Mouse (Mus musculus) lung, postnatal 25 days (tissue): ENCODE results near the gene Rae1.

ENCODE experiments used
- DNase-seq: peaks from one replicate; pipeline ENCODE4 v3.0.0; 2022; ENCODE audit warnings: low spot score

The Rae1 gene

DNA sequence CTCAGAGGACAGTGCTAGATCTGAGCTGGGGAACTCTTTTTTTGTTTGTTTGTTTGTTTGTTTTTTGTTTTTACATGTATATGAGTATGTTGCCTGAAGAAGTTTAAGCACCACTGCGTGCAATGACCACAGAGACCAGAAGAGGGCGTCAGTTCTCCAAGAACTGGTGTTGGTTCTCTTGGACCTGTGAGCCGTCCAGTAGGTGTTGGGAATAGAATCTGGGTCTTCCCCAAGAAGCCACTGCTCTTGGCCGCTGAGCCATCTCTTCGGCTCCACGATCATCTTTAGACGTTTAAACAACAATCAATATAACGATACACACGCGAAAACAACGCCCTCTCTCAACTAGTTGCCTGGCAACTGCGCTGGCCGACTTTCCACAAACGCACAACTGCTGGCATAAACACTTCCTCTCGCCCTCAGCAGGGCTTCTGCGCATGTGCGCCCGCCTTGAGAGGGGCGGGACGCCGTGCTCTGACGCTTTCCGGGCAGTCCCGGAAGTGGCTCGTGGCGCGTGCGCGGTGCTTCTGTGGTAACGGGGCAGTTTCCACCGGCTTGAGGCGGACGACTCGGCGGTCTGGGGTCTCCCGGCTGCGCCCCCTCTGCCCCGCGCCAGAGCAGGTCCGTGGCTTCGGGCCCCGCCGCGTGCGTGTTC is at the start of gene Rae1:
Gene Rae1, plus strand, starts transcription at position 488 of the 655 bp plus-strand sequence.
- peak; percentile 97 for DNase-seq

DNA sequence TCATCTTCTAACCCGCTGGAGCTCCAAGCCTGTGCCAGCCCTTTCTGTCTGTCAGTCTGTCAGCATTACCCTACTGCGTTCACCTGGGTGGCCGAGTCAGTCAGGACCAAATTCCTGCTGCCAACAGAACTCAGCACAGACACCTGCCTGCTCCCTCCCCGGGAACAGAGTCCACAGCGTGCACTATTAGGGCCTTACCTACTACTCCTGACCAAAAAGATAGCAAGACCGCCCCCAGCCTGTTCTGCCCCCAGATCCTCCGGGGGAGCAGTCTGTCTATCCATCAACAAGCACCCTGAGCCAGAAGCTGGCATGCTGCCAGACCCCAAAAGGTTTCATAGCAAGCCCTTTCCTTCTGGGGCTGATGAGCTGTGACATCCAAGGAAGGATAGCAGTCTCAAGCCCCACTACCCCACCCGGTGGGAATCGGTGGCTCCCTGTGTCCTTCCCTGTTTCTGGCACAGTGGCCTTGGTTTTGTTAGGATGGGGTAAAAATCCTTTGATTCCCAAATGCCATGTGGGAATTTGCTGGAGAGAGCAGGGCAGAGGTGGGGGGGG is 49.7 kb upstream of the Rae1 start:
- no peak for DNase-seq

DNA sequence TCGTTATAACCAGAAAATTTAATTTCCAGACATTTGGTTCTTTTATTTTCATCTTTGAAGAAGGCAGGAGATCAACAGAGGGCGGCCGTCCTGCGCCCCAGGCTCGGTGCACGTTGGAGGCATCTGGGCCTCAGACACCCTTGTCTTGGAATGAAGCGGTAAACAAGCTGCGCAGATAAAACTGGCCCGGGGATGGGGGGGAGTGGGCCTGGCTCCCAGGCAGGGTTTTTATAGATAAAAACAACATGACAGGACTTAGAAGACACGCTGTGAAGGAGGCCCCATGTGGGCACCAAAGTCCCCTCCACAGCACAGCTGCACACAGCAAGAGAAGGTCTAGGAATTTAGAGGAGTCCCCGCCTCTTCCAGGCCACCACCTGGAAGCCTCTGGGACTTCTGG is 49.2 kb upstream of the Rae1 start:
- DNase-seq = no peak

DNA sequence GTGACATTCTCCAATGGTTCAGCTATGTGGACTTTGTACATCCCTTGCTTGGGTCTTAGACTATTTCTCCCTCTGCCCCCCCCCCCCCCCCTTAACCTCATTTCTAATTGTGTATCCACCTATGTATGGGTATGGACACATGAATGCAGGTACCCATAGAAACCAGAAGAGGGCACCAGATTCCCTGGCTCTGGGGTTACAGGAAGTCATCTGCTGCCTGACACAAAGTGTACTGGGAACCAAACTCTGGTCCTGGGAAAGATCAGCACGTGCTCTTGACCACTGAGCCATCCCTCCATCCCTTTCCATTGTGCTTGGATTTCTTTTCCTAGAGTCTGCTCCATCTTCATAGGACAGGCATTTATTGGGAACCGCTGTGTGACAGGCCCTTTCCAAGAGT is 47.9 kb upstream of the Rae1 start:
- no peak for DNase-seq

DNA sequence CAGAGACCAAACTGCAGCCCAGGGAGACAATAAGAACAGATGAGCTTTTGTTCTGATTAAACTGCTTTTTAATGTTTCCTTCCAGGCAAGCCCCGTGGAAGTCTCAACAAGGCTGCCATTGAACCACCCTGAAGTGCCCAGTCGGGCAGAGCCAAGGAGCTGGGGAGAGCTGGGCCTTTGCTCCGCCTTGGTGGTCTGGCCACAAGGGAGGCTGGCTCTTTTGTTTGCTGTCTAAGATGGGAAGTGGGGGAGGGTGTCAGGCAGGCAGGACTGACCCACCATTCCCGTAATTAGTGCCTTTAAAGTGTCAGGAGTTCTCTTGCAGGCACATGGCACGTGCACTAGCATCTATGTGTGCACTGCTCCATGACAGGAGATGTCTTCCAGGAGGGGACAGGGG is 41.3 kb upstream of the Rae1 start:
- DNase-seq = no peak

DNA sequence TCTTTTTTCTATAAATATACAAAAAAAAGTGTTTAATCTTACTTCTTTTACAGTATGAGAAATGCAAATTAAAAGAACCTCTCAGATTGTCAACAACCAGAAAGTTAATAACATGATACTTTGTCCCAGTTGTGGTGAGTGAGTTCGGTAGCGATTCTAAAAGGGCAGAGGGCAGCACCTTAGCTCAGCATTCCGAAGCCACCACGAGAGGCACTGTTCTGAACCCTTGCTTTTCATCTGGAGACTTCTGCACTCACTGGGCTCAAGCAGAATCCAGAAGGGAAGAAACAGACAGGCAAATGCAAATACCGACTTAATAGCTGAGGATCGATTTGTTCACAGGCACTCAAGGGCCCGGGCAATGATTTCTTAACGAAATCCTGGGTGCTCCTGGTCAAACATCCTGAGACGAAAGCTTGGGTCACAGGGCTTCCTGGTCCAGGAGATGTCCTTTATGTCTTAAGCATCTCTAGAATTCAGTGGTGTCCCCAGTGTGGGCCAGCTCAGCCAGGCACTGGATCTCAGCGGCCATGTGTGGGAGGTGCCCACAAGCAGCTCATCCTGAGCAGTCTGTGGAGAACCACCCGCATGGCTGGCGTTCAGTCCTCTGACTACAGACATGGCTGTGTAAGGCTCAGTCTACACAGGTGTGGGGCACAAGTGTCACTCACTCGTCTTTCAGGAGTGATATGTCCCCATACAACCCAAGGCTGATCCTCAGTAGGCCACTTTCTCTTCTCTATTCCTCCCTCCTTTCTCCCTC is 40.7 kb upstream of the Rae1 start:
- no peak for DNase-seq

DNA sequence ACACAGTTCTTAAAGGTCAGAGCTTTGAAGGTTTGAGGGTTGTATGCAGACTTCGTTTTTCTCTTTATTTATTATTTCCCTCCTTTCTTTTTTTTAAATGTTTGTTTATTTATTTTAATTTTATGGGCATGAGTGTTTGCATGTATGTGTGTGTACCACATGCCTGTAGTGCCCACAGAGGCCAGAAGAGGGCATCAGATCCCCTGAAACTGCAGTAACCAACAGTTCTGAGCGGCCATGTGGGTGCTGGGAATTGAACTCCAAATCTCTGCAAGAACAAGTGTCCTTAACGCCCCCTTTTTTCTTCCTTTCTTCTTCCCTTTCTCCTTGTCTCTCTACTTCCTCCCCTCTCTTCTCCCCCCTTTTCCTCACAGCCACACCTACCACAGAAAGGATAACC is 39.6 kb upstream of the Rae1 start:
- no peak for DNase-seq

DNA sequence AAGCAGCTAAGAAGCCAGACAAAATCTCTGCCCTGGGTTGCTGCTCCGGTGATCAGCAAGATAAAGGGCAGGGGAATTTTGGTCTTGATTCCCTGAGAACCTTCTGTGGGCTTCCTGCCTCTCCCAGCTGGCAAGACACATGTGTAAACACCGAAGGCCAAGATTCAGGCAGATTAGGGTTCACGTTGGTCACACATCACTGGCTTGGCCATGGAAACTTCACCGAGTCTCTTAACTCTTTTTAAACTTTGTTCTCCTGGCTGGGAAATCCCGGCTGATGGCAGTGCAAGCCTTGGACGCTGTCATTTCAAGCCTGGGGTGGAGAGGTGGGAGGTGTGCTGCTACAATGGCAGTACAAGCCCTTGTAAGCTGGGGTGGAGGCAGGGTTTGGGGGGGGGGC is 38.7 kb upstream of the Rae1 start:
- no peak for DNase-seq

DNA sequence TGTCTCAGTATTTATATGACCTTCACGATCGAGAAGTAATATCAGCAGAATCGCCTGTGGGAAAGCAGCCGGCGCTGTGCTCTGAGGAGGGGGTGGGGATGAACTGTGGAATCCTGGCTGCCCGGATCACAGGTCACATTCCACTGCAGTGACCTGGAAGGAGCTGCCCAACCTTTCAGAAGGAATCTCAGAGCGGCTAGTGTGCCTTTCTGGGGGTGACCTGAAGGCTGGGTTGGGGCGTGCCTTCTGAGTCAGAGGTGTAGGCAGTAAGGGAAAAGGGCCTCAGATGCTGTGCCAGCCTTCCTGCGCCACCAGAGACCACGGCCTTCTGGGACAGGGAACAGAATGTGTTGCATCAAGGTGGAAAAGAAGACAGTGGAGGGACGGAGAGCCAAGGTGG is 34.7 kb upstream of the Rae1 start:
- no peak for DNase-seq

DNA sequence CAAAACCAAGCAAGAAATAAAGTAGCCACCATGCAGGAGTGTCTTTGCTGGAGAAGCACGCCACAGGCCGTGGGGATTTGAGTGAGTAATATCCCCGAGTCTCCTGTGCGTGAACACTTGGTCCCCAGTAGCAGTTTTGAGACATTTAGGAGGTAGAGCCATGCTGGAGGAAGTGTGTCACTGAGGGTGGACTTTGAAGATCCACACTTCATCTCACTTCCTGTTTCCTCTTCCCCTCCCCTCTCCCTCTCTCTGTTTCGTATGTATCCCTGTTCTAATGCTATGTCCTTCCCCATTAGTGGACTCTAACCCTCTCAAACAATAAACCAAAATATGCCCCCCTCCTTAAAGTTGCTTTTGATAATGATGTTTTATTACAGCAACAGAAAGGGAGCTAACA is 33.4 kb upstream of the Rae1 start:
- no peak for DNase-seq

DNA sequence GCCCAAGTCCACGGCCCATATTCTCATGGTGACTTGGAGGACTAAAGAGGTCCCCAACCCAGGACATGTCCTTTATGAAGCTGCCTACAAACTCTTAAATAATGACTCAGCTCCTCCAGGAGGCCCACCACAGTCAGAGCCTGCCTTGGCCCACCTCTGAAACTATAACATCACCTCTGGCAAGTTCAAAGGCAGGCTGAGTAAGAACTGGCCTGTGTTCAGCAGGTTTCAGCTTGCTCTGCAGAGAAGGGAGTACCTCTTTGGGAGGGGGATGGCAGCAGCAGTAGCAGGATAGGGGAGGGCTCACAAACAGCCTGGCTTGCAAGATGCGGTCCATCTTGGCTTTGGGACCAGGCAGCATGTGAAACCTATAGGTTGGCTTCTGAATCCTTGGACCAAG is 28.1 kb upstream of the Rae1 start:
- no peak for DNase-seq

DNA sequence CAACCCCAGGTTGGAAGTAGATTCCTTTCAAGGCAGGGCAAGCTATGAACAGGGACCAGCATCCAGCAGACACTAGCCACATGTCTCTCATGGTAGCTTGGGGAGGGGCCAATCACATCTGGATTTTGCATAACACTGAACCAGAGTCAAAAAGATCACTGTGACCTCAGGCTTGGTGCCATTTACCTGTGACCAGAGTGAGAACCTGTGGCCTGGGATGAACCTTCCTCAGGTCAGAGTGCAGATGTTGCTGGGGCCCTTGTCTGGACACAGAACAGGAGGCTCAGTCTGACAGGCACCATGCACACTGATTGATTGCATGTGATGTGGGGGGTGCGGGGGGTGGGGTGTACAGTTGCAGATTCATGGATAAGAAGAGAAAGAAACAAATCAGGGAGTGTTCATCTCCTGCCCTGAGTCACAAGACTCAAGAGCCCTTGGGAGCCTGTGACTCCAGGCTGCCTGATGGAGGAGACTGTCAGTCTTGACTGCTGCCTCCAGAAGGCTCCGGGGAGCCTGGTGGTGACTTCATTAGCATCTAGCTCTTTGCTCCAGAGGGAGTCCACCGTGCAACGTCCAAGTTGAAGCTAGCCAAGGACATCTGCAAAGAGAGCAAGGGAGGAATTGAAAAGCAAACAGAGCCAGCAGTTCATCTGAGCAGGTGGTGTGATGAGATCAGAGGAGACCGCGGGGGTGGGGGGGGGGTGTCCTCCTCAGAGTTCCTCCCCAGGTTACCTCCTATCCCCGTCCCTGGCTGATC is 25.9 kb upstream of the Rae1 start:
- DNase-seq = no peak

DNA sequence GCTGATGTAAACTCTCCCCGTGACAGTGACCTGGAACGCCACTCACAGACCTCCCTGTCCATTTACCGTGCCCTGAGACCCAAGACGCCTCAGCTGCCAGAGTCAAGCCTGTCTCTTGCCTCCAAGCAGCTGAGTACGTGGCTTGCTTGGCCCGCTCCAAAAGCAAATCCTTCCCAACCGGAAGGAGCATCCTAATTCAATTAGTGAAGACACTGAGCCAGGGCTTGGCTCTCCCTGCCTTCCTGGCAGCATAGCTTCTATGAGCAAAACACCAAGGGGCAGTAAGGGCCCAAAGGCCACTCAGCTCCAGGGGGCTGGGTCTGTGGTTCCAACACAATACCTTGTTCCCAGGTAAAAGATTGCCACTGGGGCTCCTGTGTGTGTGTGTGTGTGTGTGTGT is 25.2 kb upstream of the Rae1 start:
- no peak for DNase-seq

DNA sequence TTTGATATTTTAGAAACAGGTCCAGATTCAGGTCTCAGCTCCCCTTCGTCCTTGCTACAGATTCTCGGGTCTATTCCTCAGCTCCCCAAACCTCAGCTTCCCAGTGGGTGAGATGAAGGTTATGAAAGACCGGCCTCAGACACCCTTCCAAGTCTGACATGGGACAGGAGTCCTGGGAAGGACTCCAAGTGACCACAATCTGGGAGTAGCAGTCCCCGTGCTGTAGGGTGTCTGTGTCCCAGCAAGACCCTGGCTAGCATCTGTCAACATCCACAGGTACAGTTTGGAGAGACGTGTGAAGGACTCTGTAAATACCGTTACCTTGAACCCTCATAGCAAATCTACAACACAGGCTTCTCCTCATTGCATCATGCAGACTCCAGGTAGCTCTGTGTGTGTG is 24.8 kb upstream of the Rae1 start:
- no peak for DNase-seq

DNA sequence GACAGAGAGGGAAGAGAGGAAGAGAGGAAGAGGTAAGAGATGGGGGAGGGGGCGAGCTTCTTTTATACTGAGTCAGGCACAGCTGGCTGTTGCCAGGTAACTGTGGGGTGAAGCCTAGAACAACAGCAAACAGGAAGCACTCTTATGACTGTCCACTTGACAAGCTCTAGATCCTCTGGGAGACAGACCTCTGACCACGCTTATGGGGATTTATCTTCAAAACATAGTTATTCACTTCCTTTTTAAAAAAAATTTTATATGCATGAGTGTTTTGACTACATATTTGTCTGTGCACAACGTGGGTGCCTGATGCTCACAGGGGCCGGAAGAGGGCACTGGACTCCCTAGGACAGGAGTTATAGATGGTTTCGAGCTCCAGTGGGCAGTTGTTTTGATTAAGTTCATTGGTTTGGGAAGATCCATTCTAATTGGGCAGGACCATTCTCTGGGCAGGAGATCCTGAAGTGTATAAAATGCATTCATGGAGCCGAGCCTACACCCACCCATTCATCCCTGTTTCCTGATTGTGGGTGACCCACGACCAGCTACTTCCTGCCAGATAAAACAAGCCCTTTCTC is 23.2 kb upstream of the Rae1 start:
- peak; percentile 8 for DNase-seq

DNA sequence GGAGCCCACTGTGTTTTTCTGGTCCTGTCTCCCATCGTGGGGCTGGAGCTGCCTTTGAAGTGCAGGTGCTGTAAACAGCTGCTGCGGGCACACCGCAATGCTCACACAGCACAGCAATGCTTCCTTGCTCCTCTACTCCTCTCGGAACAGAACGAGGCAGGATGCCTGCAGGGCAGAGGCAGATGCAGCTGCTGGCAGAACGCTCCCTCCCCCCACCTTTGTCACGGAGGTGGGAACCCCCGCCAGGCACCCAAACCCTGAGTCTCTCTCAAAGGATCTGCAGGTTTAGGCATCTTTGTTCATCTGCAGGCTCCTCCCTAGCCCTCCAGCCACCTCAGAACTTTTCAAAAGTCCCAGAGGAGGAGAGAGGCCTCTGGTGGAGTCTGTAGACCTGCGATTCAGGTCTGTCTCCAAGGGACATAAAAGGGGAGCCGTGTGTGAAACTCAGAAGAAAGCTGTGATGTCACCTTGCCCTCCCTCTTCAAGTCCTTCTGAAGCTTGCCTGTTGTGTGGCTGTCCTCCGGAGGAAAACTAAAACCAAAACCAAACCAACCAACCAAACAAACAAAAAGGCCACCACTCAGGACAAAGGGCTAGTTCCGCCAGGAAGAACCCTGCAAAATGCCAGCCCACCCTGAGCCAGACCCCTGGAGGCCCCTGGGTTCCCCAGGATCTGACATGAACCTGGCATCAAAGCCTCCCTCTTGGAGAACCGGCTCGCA is 22.3 kb upstream of the Rae1 start, which contains the start of gene Spo11:
Gene Spo11, plus strand, starts transcription at position 292 of the 722 bp plus-strand sequence.
- no peak for DNase-seq

DNA sequence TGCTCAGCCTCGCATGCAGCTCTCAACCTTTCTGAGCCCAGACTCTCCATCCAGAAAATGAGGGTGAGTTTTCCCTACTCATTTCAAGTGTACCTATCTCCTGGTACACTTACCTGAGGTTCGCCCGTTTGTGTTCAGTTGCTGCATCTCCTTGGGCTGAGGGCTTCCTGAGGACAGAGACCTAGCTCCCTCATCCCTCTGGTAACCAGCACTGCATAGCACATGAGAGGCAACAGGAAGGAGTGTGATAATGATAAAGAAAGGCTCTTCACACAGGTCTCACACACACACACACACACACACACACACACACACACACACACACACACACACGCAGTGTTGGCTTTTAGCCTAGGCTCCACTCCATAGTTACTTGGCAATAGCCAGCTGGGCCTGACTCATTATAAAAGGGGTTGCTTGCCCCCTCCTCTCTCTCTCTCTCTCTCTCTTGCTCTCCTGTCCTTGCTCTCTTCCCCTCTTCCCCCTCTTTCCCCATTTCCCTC is 21.7 kb upstream of the Rae1 start:
- DNase-seq = no peak

DNA sequence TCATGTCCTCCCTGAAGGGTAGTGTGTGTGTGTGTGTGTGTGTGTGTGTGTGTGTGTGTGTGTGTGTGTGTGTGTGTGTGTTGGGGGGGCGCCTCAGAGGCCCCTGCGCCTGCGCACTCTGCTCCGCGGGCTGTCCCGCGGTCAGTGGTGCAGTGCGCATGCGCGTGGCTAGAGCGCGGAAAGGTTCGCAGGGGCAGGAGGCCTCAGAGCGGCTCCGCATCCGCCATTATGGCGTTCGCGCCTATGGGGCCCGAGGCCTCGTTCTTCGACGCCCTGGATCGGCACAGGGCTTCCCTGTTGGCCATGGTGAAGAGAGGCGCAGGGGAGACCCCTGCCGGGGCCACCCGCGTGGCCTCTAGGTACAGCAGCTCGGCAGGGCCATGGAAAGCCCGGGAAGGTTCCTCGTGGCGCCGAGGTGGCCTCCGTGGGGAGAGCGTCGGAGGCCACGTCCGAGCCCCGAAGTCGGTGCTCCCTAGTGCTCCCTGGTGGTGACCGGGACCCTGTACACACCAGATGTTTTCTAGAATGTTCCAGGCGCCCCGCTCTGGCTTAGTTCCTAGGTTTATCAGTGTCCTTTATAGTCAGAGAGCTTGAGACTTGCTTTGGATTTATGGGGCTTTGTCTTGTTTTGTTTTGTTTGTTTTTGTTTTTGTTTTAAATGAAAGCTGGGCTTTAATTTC is 20.1 kb upstream of the Rae1 start:
- DNase-seq = no peak

DNA sequence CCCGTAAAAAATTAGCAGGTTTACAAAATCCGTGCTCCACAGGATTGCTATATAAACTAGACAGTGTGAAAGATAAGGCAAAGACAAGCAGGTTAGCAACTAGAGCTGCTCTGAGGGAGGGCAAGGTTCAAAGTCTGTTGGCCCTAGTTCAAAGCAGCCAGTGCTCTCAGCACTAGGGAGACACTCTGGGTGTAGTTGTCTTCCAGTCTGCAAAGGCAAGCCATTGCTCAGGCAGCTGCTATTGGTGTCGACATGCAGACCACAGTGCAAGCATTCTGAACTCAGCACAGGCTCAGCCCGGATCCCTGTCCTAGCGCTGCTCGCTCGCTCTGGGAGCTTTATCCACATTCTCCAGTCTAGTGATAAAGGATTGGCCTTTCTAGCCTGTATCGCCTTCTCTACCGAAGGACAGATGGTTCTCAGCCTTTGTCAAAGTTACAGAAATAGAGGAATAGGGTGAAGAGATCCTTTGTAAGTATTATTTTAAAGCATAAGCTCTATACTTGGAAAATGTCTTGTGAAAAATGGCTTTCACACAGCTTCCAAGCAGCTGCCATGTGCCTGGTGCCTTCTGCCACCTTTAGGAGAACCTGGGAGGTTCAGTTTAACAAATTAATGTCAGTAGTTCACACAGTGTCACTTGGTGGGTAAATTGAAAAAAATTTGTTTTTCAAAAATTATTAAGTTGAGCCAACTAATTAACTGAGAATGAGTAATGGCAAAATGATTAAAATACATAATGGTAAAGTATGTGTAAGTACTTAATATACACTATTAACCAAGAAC is 16.9 kb upstream of the Rae1 start:
- no peak for DNase-seq

DNA sequence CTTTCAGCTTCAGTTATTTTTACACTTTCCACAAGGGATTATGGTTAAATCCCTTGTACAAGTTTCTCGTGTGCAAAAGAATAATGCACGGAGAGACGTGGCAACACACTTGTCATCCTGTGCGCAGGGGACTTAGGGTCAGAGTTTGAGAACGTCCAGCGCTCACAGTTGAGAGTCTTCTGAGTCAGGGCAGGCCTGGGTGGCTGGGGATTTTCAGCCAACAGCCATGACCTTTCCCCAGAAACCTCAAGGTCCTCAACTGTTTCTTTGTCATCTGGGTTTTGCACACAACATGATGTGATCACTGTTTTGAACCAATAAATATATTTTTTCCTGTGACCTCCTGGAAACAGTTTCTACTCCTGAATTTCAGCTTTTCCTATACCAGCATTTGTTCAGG is 9.8 kb upstream of the Rae1 start:
- no peak for DNase-seq
